23 mouse cellular contexts compared by ENCODE assay signal in genomic region chr10:123071997-123072396, GRCm38 (mm10). TPM values are rescaled to one million over a fixed set of nuclear protein-coding genes. Genes with fewer than 3 reads are reported as not detected.
DNase-seq lines count a peak whose midpoint lies in the region; ATAC-seq and TF ChIP-seq lines count a peak whose summit lies in the region.
"Had no signal": no experiment of that assay in that cellular context is flagged by ENCODE, and none has a peak within 500 bp of the region (broad histone marks: within the 10 kb centered on the region; RNA-seq: fewer than 3 reads in every experiment).

No protein-coding gene starts in this region.

- no peak for TF ChIP-seq CTCF in hindbrain, postnatal 0 days (IDR thresholded peaks at IDR 0.05; ENCODE audit: low read depth)

- ATAC-seq in heart, embryonic 11.5 days (replicated peaks; ENCODE audit: insufficient number of reproducible peaks, low FRiP score, low TSS enrichment) = no peak
- ATAC-seq in intestine, embryonic 15.5 days = peak; percentile 24; the same call in 1 of the 2 replicates
- no peak for ATAC-seq in hindbrain, postnatal 0 days

- peaks cover 21% of the 10 kb centered on the region for H3K4me1 ChIP-seq in heart, embryonic 10.5 days
- peaks cover 14% of the 10 kb centered on the region for H3K4me1 ChIP-seq in heart, embryonic 11.5 days (ENCODE audit: control insufficient read depth, insufficient read depth, low read length)
- peaks cover 6% of the 10 kb centered on the region; the same call in 1 of the 2 replicates for H3K4me1 ChIP-seq in intestine, embryonic 15.5 days (replicated peaks)
- peaks cover 2% of the 10 kb centered on the region for H3K4me1 ChIP-seq in hindbrain, postnatal 0 days (ENCODE audit: insufficient read depth, low read length)

- no peak overlapping the region for H3K9ac ChIP-seq in heart, embryonic 11.5 days (ENCODE audit: low read depth, low read length)
- no peak overlapping the region for H3K9ac ChIP-seq in intestine, embryonic 15.5 days
- H3K9ac ChIP-seq in hindbrain, postnatal 0 days (replicated peaks; ENCODE audit: low read length) = no peak overlapping the region
- H3K9ac ChIP-seq: embryonic facial prominence, embryonic 13.5 days; hindbrain, embryonic 13.5 days; limb, embryonic 13.5 days; lung, embryonic 14.5 days; neural tube, embryonic 13.5 days had no signal

- H3K4me3 ChIP-seq in heart, embryonic 10.5 days = no peak overlapping the region
- no peak overlapping the region for H3K4me3 ChIP-seq in heart, embryonic 11.5 days (ENCODE audit: low read depth, low read length)
- H3K4me3 ChIP-seq in intestine, embryonic 15.5 days (replicated peaks) = no peak overlapping the region
- H3K4me3 ChIP-seq in hindbrain, postnatal 0 days (ENCODE audit: low read length) = no peak overlapping the region
- H3K4me3 ChIP-seq: embryonic facial prominence, embryonic 13.5 days; forebrain, embryonic 10.5 days; hindbrain, embryonic 13.5 days; limb, embryonic 13.5 days; midbrain, embryonic 10.5 days; neural tube, embryonic 13.5 days had no signal

- 38% methylated on average over 2 of the region's 2 CpGs for WGBS in heart, embryonic 10.5 days
- 18% methylated on average over 2 of the region's 2 CpGs for WGBS in heart, embryonic 11.5 days (ENCODE audit: insufficient replicate concordance)
- 54% methylated on average over 2 of the region's 2 CpGs for WGBS in intestine, embryonic 15.5 days
- WGBS in hindbrain, postnatal 0 days = 91% methylated on average over 2 of the region's 2 CpGs

- H3K9me3 ChIP-seq in heart, embryonic 10.5 days = 0 out of 2 replicates have a peak, but pooled peaks cover 3% of the 10 kb centered on the region
- no peaks in the 10 kb centered on the region for H3K9me3 ChIP-seq in heart, embryonic 11.5 days (replicated peaks; ENCODE audit: control insufficient read depth, low read length)
- H3K9me3 ChIP-seq in intestine, embryonic 15.5 days = no peaks in the 10 kb centered on the region
- no peaks in the 10 kb centered on the region for H3K9me3 ChIP-seq in hindbrain, postnatal 0 days (ENCODE audit: low read length)
- H3K9me3 ChIP-seq: hindbrain, embryonic 13.5 days had no signal

- H3K36me3 ChIP-seq in heart, embryonic 10.5 days = peaks cover 25% of the 10 kb centered on the region
- peaks cover 8% of the 10 kb centered on the region; the same call in 1 of the 2 replicates for H3K36me3 ChIP-seq in heart, embryonic 11.5 days (ENCODE audit: control insufficient read depth, insufficient read depth, low read length)
- peaks cover 9% of the 10 kb centered on the region; the same call in 1 of the 2 replicates for H3K36me3 ChIP-seq in intestine, embryonic 15.5 days
- H3K36me3 ChIP-seq in hindbrain, postnatal 0 days (ENCODE audit: insufficient read depth, low read length) = no peaks in the 10 kb centered on the region

- H3K27me3 ChIP-seq in heart, embryonic 10.5 days (ENCODE audit: insufficient read depth, poor library complexity, severe bottlenecking) = no peaks in the 10 kb centered on the region
- H3K27me3 ChIP-seq in heart, embryonic 11.5 days (ENCODE audit: control insufficient read depth, insufficient read depth, low read length) = no peaks in the 10 kb centered on the region
- H3K27me3 ChIP-seq in intestine, embryonic 15.5 days (replicated peaks) = no peaks in the 10 kb centered on the region
- no peaks in the 10 kb centered on the region for H3K27me3 ChIP-seq in hindbrain, postnatal 0 days (ENCODE audit: insufficient read depth, low read length)
- H3K27me3 ChIP-seq: embryonic facial prominence, embryonic 13.5 days; hindbrain, embryonic 13.5 days; limb, embryonic 13.5 days; neural tube, embryonic 13.5 days had no signal

- peak; percentile 80 for DNase-seq in heart, embryonic 10.5 days (ENCODE audit: low spot score)
- DNase-seq in heart, postnatal 4 days = no peak
- peak; percentile 43 for DNase-seq in adipocyte (ENCODE audit: low spot score)
- DNase-seq in left cerebral cortex, adult 9 months (ENCODE audit: low spot score in 2 of 2) = no peak
- DNase-seq in cerebellum, postnatal 10 days = no peak
- DNase-seq in hindbrain, postnatal 0 days (ENCODE audit: low spot score) = no peak
- DNase-seq: adrenal gland, postnatal 36 days; cerebellum, adult 8-10 months; gastrocnemius, postnatal 10 days; kidney, adult 2 months; kidney, postnatal 14 days; layer of hippocampus, adult 9-11 months; lung, embryonic 14.5 days; right cerebral cortex, postnatal 14 days; thymus, postnatal 36 days had no signal

- peak overlapping the region; percentile 7; the same call in 1 of the 2 replicates for H3K4me2 ChIP-seq in heart, embryonic 11.5 days
- no peak overlapping the region for H3K4me2 ChIP-seq in intestine, embryonic 15.5 days (replicated peaks)
- no peak overlapping the region for H3K4me2 ChIP-seq in hindbrain, postnatal 0 days (ENCODE audit: low read depth, low read length)
- H3K4me2 ChIP-seq: embryonic facial prominence, embryonic 13.5 days; hindbrain, embryonic 13.5 days; limb, embryonic 13.5 days; lung, embryonic 14.5 days; neural tube, embryonic 13.5 days had no signal

- H3K27ac ChIP-seq in heart, embryonic 10.5 days = peak overlapping the region; percentile 31; the same call in 1 of the 2 replicates
- 0 out of 2 replicates have a peak overlapping the region, but pooled peaks have one; percentile 38 for H3K27ac ChIP-seq in heart, embryonic 11.5 days (ENCODE audit: low read depth, low read length)
- H3K27ac ChIP-seq in intestine, embryonic 15.5 days = no peak overlapping the region
- no peak overlapping the region for H3K27ac ChIP-seq in hindbrain, postnatal 0 days
- H3K27ac ChIP-seq: embryonic facial prominence, embryonic 13.5 days; forebrain, embryonic 10.5 days; hindbrain, embryonic 13.5 days; limb, embryonic 13.5 days; midbrain, embryonic 10.5 days; neural tube, embryonic 13.5 days had no signal

RNA-seq across cellular contexts. Expression of gene Mon2, which starts 4.3 kb away (rescaled TPM):
- 19.1 and 19.7 TPM in 2 replicates for polyA plus RNA-seq in heart, embryonic 10.5 days (2016; fragmentation: Nextera tagmentation; extraction: Ambion mirVana)
- total RNA-seq in heart, postnatal 4 days (2021) = 10 to 100 TPM; 45.0 to 45.9 TPM
- 23.0 and 23.7 TPM in 2 replicates for polyA plus RNA-seq in heart, embryonic 11.5 days (2014; fragmentation: Nextera tagmentation; extraction: Ambion mirVana)
- 18.7 and 22.9 TPM in 2 replicates for polyA plus RNA-seq in intestine, embryonic 15.5 days (2015; fragmentation: Nextera tagmentation; extraction: Ambion mirVana)
- total RNA-seq in hindbrain, postnatal 0 days (2014; rRNA removed) = 62.4 and 64.7 TPM in 2 replicates
- 15.9 and 16.7 TPM in 2 replicates for polyA plus RNA-seq in hindbrain, postnatal 0 days (2015; fragmentation: Nextera tagmentation; extraction: Ambion mirVana)

Comparison
In these comparisons a context has a peak if more than half of its experiments do, and no peak if none do; other contexts are left out.
1. DNase-seq: peak in heart, embryonic 10.5 days (single experiment) and adipocyte (single experiment); none in heart, postnatal 4 days (single experiment), left cerebral cortex, adult 9 months (0 of 2), cerebellum, postnatal 10 days (0 of 2) and hindbrain, postnatal 0 days (single experiment).
2. H3K27ac ChIP-seq: peak in heart, embryonic 10.5 days (single experiment) and heart, embryonic 11.5 days (single experiment); none in intestine, embryonic 15.5 days (single experiment) and hindbrain, postnatal 0 days (single experiment).